In genomic region chr10:45889381-45889951, GRCm38 (mm10) we compare ENCODE assay signal across 10 mouse cellular contexts.
DNase-seq lines count a peak whose midpoint lies in the region; ATAC-seq and TF ChIP-seq lines count a peak whose summit lies in the region.
"Had no signal": no experiment of that assay in that cellular context is flagged by ENCODE, and none has a peak within 500 bp of the region (broad histone marks: within the 10 kb centered on the region; RNA-seq: fewer than 3 reads in every experiment).

No protein-coding gene starts in this region.

- DNase-seq in heart, postnatal 0 days (ENCODE audit: low spot score): no peak
- DNase-seq in heart, embryonic 10.5 days (ENCODE audit: low spot score): no peak
- no peak for DNase-seq in midbrain, embryonic 11.5 days (ENCODE audit: low spot score, missing footprints)
- no peak for DNase-seq in gastrocnemius, adult 18-20 months (ENCODE audit: low spot score)
- DNase-seq in stomach, postnatal 0 days (ENCODE audit: low spot score): no peak
- DNase-seq: thymus, postnatal 36 days had no signal

- H3K4me1 ChIP-seq in heart, postnatal 0 days (ENCODE audit: control insufficient read depth, insufficient read depth): peaks cover 5% of the 10 kb centered on the region; the same call in 1 of the 2 replicates
- no peaks in the 10 kb centered on the region for H3K4me1 ChIP-seq in heart, embryonic 10.5 days
- 0 out of 2 replicates have a peak, but pooled peaks cover 3% of the 10 kb centered on the region for H3K4me1 ChIP-seq in midbrain, embryonic 13.5 days (replicated peaks)
- no peaks in the 10 kb centered on the region for H3K4me1 ChIP-seq in midbrain, embryonic 11.5 days (ENCODE audit: control insufficient read depth, insufficient read depth, low read length)
- H3K4me1 ChIP-seq in hindbrain, embryonic 15.5 days (replicated peaks): peaks cover 14% of the 10 kb centered on the region
- peaks cover 19% of the 10 kb centered on the region for H3K4me1 ChIP-seq in neural tube, embryonic 13.5 days (replicated peaks)
- H3K4me1 ChIP-seq in stomach, postnatal 0 days (replicated peaks; ENCODE audit: control insufficient read depth, insufficient read depth): no peaks in the 10 kb centered on the region

- TF ChIP-seq EP300 in heart, postnatal 0 days (IDR thresholded peaks at IDR 0.05; ENCODE audit: low read depth): no peak
- no peak for TF ChIP-seq EP300 in stomach, postnatal 0 days (optimal IDR thresholded peaks at IDR 0.05)

- peak overlapping the region; percentile 12; the same call in 1 of the 2 replicates for H3K4me2 ChIP-seq in heart, postnatal 0 days (ENCODE audit: low read depth, low read length)
- peak overlapping the region; percentile 13; the same call in 1 of the 2 replicates for H3K4me2 ChIP-seq in midbrain, embryonic 13.5 days (replicated peaks)
- H3K4me2 ChIP-seq in midbrain, embryonic 11.5 days: no peak overlapping the region
- H3K4me2 ChIP-seq in hindbrain, embryonic 15.5 days: peak overlapping the region; percentile 47
- peak overlapping the region; percentile 31 for H3K4me2 ChIP-seq in neural tube, embryonic 13.5 days
- no peak overlapping the region for H3K4me2 ChIP-seq in stomach, postnatal 0 days (replicated peaks; ENCODE audit: low read depth)

- no peaks in the 10 kb centered on the region for H3K27me3 ChIP-seq in heart, postnatal 0 days (ENCODE audit: control insufficient read depth, insufficient read depth, low read length)
- no peaks in the 10 kb centered on the region for H3K27me3 ChIP-seq in heart, embryonic 10.5 days (ENCODE audit: insufficient read depth, poor library complexity, severe bottlenecking)
- no peaks in the 10 kb centered on the region for H3K27me3 ChIP-seq in midbrain, embryonic 13.5 days
- H3K27me3 ChIP-seq in midbrain, embryonic 11.5 days (ENCODE audit: control insufficient read depth, insufficient read depth, low read length): no peaks in the 10 kb centered on the region
- H3K27me3 ChIP-seq in hindbrain, embryonic 15.5 days: no peaks in the 10 kb centered on the region
- no peaks in the 10 kb centered on the region for H3K27me3 ChIP-seq in neural tube, embryonic 13.5 days
- H3K27me3 ChIP-seq in stomach, postnatal 0 days (ENCODE audit: control insufficient read depth, insufficient read depth, low read length): no peaks in the 10 kb centered on the region
- H3K27me3 ChIP-seq: CH12.LX had no signal

- WGBS in heart, postnatal 0 days: 60% methylated on average over 13 of the region's 13 CpGs
- WGBS in heart, embryonic 10.5 days: 85% methylated on average over 13 of the region's 13 CpGs
- WGBS in midbrain, embryonic 13.5 days: 57% methylated on average over 13 of the region's 13 CpGs
- 82% methylated on average over 13 of the region's 13 CpGs for WGBS in midbrain, embryonic 11.5 days
- WGBS in hindbrain, embryonic 15.5 days: 21% methylated on average over 13 of the region's 13 CpGs
- 35% methylated on average over 13 of the region's 13 CpGs for WGBS in neural tube, embryonic 13.5 days
- WGBS in stomach, postnatal 0 days: 63% methylated on average over 13 of the region's 13 CpGs

- no peak overlapping the region for H3K27ac ChIP-seq in heart, postnatal 0 days (ENCODE audit: low read depth)
- no peak overlapping the region for H3K27ac ChIP-seq in heart, embryonic 10.5 days
- no peak overlapping the region; the same call in 1 of the 2 replicates for H3K27ac ChIP-seq in midbrain, embryonic 13.5 days
- H3K27ac ChIP-seq in midbrain, embryonic 11.5 days (ENCODE audit: low read depth, low read length): no peak overlapping the region
- peak overlapping the region; percentile 68 for H3K27ac ChIP-seq in hindbrain, embryonic 15.5 days (replicated peaks)
- H3K27ac ChIP-seq in neural tube, embryonic 13.5 days (replicated peaks): peak overlapping the region; percentile 79
- no peak overlapping the region for H3K27ac ChIP-seq in stomach, postnatal 0 days (replicated peaks)

- TF ChIP-seq CTCF in heart, postnatal 0 days (IDR thresholded peaks at IDR 0.05; ENCODE audit: low read depth): no peak
- no peak for TF ChIP-seq CTCF in stomach, postnatal 0 days (IDR thresholded peaks at IDR 0.05; ENCODE audit: low read depth)

- no peak overlapping the region for H3K4me3 ChIP-seq in heart, postnatal 0 days (ENCODE audit: low read depth, low read length)
- H3K4me3 ChIP-seq in heart, embryonic 10.5 days: no peak overlapping the region
- no peak overlapping the region for H3K4me3 ChIP-seq in midbrain, embryonic 13.5 days (replicated peaks)
- no peak overlapping the region for H3K4me3 ChIP-seq in midbrain, embryonic 11.5 days (ENCODE audit: low read depth, low read length)
- H3K4me3 ChIP-seq in hindbrain, embryonic 15.5 days: peak overlapping the region; percentile 5; the same call in 1 of the 2 replicates
- H3K4me3 ChIP-seq in neural tube, embryonic 13.5 days: no peak overlapping the region
- H3K4me3 ChIP-seq in stomach, postnatal 0 days (ENCODE audit: low read depth, low read length): no peak overlapping the region

- H3K36me3 ChIP-seq in heart, postnatal 0 days (replicated peaks; ENCODE audit: control insufficient read depth, insufficient read depth, low read length): no peaks in the 10 kb centered on the region
- no peaks in the 10 kb centered on the region for H3K36me3 ChIP-seq in heart, embryonic 10.5 days
- no peaks in the 10 kb centered on the region for H3K36me3 ChIP-seq in midbrain, embryonic 13.5 days
- H3K36me3 ChIP-seq in midbrain, embryonic 11.5 days (ENCODE audit: control insufficient read depth, insufficient read depth, low read length): no peaks in the 10 kb centered on the region
- no peaks in the 10 kb centered on the region for H3K36me3 ChIP-seq in hindbrain, embryonic 15.5 days
- H3K36me3 ChIP-seq in neural tube, embryonic 13.5 days: no peaks in the 10 kb centered on the region
- H3K36me3 ChIP-seq in stomach, postnatal 0 days (ENCODE audit: control insufficient read depth, insufficient read depth, low read length): no peaks in the 10 kb centered on the region

- no peak for ATAC-seq in heart, postnatal 0 days (ENCODE audit: insufficient read depth, low read depth)
- ATAC-seq in midbrain, embryonic 13.5 days: peak; percentile 71; the same call in 1 of the 2 replicates
- ATAC-seq in midbrain, embryonic 11.5 days (ENCODE audit: low FRiP score): no peak
- peak; percentile 90 for ATAC-seq in hindbrain, embryonic 15.5 days (ENCODE audit: low FRiP score, low read depth)
- ATAC-seq in neural tube, embryonic 13.5 days (ENCODE audit: low read depth): peak; percentile 91
- no peak for ATAC-seq in stomach, postnatal 0 days (ENCODE audit: low FRiP score, low TSS enrichment)

- no peak overlapping the region for H3K9ac ChIP-seq in heart, postnatal 0 days (replicated peaks; ENCODE audit: low read depth, low read length)
- no peak overlapping the region for H3K9ac ChIP-seq in midbrain, embryonic 13.5 days (replicated peaks)
- H3K9ac ChIP-seq in midbrain, embryonic 11.5 days (ENCODE audit: low read length): no peak overlapping the region
- no peak overlapping the region for H3K9ac ChIP-seq in hindbrain, embryonic 15.5 days
- no peak overlapping the region; the same call in 1 of the 2 replicates for H3K9ac ChIP-seq in neural tube, embryonic 13.5 days
- H3K9ac ChIP-seq in stomach, postnatal 0 days (ENCODE audit: low read length): no peak overlapping the region

- no peaks in the 10 kb centered on the region for H3K9me3 ChIP-seq in heart, postnatal 0 days (replicated peaks; ENCODE audit: control insufficient read depth, low read length)
- H3K9me3 ChIP-seq in heart, embryonic 10.5 days: no peaks in the 10 kb centered on the region
- no peaks in the 10 kb centered on the region for H3K9me3 ChIP-seq in midbrain, embryonic 13.5 days
- H3K9me3 ChIP-seq in midbrain, embryonic 11.5 days (ENCODE audit: control insufficient read depth, low read length): no peaks in the 10 kb centered on the region
- H3K9me3 ChIP-seq in hindbrain, embryonic 15.5 days: no peaks in the 10 kb centered on the region
- H3K9me3 ChIP-seq in neural tube, embryonic 13.5 days: no peaks in the 10 kb centered on the region
- no peaks in the 10 kb centered on the region for H3K9me3 ChIP-seq in stomach, postnatal 0 days (ENCODE audit: control insufficient read depth, low read length)

Comparison
In these comparisons a context has a peak if more than half of its experiments do, and no peak if none do; other contexts are left out.
1. ATAC-seq: peak in midbrain, embryonic 13.5 days (single experiment), hindbrain, embryonic 15.5 days (single experiment) and neural tube, embryonic 13.5 days (single experiment); none in heart, postnatal 0 days (single experiment), midbrain, embryonic 11.5 days (single experiment) and stomach, postnatal 0 days (single experiment).
2. H3K4me2 ChIP-seq: peak in heart, postnatal 0 days (single experiment), midbrain, embryonic 13.5 days (single experiment), hindbrain, embryonic 15.5 days (single experiment) and neural tube, embryonic 13.5 days (single experiment); none in midbrain, embryonic 11.5 days (single experiment) and stomach, postnatal 0 days (single experiment).
3. H3K27ac ChIP-seq: peak in hindbrain, embryonic 15.5 days (single experiment) and neural tube, embryonic 13.5 days (single experiment); none in heart, postnatal 0 days (single experiment), heart, embryonic 10.5 days (single experiment), midbrain, embryonic 13.5 days (single experiment), midbrain, embryonic 11.5 days (single experiment) and stomach, postnatal 0 days (single experiment).